Mouse (Mus musculus): Measurements from ENCODE around the gene Tmprss2.

Tmprss2 gene

DNA sequence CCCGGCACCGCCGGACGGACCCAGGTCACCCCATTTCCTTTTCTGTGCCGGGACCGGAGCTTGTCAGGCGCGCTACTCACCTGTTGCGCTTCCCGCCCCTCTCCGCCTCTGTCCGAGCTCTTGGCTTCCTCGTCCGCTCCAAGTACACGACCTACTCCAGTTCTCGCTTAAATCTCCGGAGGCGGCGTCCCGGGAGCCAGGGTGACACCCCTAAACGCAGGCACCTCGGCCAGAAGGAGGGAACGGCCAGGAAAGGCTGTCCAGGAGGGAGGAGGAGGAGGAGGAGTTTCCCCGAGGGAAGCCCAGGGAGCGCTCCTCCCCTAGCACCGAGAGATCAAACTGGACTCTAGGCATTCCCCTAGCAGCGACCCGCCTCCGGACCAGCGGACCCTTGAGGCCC is at the start of gene Tmprss2:
Tmprss2 (minus strand) TSS at position 257 of the 400 bp plus-strand sequence.
- in situ Hi-C loops (cut with MboI; ENCODE audit: low pct_unique_long_range_greater_than_20kb in 1 of 2, low sequenced_read_pairs in 2 of 2, unreplicated experiment in 1 of 2), result no loop called here

DNA sequence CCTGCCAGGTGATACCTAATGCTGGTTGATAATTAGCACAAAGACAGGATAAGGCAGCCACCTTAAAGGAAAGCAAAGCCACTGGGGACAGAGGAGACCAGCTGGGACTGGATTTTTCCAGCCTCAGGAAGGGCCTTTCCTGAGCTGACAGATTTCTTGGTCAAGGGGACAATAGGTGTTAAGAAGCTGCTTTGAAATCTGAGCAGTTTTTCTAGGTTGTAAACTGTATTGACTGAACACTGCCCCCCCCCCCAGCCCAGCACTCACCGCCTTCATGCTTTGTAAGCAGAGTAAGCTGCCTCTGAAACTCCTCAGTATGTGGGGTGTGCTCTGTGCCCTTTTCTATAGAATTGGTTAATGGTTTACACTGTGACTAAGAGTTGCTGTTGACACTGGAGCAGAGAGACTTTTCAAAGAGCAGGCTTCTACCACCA is 48.2 kb upstream of the Tmprss2 start:
- in situ Hi-C loops (cut with MboI; ENCODE audit: low pct_unique_long_range_greater_than_20kb in 1 of 2, low sequenced_read_pairs in 2 of 2, unreplicated experiment in 1 of 2), result no loop called here

DNA sequence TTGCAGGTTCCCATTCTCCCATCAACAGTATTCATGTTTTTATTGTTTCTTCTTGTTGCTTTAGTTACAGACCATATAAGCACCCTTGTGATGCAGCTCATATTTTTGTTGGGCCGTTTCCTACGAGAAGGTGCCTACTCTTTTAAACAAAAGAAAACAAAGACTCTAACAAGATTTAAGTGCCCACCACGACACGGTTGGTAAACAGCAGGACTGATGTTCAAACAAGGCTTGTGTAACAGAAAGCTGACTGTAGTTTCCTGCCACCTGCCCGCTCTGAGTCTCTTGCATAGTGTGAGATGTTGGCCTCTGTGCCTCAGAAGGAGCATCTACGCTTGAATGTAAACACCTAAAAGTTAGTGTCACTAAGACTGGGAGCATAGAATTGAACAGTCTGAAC is 47.5 kb upstream of the Tmprss2 start:
- in situ Hi-C loops (cut with MboI; ENCODE audit: low pct_unique_long_range_greater_than_20kb in 1 of 2, low sequenced_read_pairs in 2 of 2, unreplicated experiment in 1 of 2), result no loop called here

DNA sequence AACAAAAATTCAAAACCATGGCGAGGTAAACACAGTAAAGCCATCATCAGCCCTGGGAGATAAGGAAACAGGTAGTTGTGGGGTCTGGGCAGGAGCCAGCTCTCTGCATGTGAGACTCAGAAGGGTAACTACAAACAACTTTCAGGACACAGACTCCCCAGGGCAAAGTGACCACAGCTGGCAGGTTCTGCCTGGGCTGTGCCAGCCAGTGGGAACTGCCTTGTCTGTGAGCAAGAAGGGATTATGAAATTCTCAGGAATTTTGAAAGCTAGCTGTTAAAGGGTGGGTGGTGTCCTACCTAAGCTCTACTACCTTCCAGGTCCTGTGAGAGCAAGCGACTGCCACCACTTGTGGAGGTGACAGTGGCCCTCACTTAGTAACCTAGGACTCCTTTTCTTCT is 44.8 kb upstream of the Tmprss2 start:
- in situ Hi-C loops (cut with MboI; ENCODE audit: low pct_unique_long_range_greater_than_20kb in 1 of 2, low sequenced_read_pairs in 2 of 2, unreplicated experiment in 1 of 2), result no loop called here

DNA sequence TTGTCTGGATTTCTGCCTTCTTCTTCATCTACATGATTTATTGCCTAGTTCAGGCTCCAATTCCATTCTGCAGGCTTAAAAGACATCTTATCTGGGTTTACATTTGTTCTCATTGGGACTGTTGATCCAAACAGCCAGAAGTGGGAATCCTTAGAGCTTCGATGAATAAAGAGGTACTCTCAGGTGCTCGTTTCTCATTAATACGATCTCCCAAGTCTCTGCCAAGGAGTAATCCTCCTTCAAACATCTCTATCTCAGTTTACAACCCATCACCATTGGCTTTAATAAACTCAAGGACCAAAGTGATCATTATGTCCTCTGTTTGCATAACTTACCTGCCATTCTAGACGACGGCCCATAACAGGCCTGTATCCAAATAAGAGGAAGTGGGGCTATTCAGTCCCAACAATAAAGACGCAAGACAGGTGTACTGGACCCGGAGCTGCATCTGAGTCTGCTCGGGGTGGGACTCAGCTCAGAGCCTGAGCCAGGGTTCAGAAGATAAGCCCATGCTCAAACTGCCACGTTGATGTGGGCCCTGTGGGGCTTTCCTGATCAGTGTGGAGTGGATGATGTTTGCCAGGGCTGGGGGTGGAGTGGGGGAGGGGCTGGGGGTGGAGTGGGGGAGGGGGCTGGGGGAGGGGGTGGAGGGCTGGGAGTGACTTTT is 38.7 kb upstream of the Tmprss2 start:
- in situ Hi-C loops (cut with MboI; ENCODE audit: low pct_unique_long_range_greater_than_20kb in 1 of 2, low sequenced_read_pairs in 2 of 2, unreplicated experiment in 1 of 2), result no loop called here

DNA sequence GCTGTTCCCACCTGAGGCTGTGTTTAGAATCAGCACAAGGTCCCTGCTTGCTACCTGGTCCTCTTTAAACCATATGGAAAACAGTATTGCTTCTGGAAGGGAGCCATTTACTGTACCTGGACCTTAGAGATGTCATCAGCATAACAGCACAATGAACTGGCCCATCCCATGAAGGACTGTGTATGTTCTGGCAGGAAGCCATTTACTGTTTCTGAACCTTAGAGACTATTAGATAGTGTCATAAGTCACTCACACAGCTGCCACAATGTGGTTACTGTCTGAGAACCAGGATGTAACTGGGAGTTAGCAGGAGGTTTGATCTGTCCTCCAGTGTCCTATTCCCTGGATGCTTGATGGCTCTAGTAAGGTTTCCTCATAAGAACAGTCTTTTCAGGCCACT is 33.7 kb upstream of the Tmprss2 start:
- in situ Hi-C loops (cut with MboI; ENCODE audit: low pct_unique_long_range_greater_than_20kb in 1 of 2, low sequenced_read_pairs in 2 of 2, unreplicated experiment in 1 of 2), result no loop called here

DNA sequence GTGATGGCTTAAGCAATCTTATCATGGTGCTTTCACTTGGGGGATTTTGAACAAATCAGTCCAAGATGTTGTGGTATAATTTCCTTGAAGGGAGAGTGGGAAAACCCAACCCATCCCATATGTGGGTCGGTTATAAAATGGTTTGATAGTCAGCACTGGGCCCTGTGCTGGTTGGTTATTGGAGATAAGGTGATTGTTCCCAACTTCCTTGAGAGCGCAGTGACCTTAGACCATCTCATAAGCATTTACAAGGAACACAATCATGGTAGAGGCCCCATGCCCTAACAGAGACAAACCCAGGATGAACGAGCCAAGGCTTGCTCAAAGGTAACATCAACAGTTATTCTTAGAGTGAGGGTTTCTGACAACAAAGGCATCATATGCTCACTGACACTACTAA is 28.6 kb upstream of the Tmprss2 start:
- in situ Hi-C loops (cut with MboI; ENCODE audit: low pct_unique_long_range_greater_than_20kb in 1 of 2, low sequenced_read_pairs in 2 of 2, unreplicated experiment in 1 of 2), result no loop called here

DNA sequence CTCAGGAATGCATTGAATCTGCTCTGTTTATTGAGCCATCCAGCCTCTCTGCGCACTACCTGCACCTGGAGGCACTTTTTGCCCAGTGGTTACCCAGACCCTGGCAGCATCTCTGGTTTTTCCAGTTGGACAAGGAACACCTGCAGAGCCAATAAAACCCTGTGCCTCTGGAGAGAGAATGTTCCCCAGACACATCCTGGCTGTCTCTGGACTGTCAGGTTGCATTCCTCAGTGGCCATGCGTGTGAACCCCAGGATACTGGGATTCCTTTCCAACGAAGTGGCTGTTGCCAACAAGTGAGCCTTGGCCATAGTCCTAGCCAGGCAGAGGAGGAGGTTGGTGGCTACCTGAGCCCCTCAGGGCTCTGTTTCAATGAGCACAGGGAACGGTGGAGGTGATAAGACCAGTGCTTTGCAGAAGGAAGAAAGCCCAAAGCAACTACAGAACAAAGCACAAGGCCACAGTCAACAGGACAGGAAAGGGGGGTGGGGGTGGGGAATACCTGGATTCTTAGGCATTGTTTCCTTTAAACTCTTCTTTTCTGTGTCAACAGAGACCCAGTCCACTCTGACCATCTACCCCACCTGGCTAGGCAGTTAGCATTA is 22.0 kb upstream of the Tmprss2 start:
- in situ Hi-C loops (cut with MboI; ENCODE audit: low pct_unique_long_range_greater_than_20kb in 1 of 2, low sequenced_read_pairs in 2 of 2, unreplicated experiment in 1 of 2), result no loop called here

DNA sequence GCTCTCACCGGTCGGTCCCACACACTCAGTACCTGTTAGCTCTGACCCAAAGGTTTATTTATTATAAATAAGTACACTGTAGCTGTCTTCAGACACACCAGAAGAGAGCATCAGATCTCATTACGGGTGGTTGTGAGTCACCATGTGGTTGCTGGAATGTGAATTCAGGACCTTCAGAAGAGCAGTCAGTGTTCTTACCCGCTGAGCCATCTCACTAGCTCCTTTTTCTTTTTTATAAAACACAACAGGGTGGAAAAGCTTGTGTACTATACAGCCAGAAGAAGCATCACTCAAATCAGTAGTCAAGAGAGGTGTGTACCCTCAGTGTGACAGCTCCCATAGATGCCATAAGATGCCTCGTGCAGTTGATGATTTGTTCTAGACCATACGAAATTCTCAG is 12.2 kb upstream of the Tmprss2 start:
- in situ Hi-C loops (cut with MboI; ENCODE audit: low pct_unique_long_range_greater_than_20kb in 1 of 2, low sequenced_read_pairs in 2 of 2, unreplicated experiment in 1 of 2), result no loop called here

DNA sequence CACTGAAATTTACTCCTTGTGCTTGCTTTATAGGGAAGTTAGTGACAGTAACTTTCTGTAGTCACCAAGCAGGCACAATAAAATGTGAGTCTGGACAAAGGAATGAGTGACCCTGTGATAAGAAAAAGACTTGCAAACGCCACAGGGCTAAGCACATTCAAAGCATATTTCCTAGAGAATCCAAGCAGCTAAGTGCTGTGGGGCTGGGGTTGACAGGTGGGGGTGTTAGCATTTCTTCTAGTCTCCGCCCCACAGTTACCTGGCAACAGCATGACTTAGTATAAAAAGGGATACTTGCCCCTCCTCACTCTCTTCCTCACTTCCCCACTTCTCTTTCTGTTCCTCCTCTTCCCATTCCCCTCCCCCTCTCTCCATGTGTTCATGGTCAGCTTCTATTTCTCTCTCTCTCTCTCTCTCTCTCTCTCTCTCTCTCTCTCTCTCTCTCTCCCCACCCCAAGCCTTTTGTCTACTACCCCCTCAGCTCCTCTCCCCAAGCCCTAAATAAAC is 11.4 kb upstream of the Tmprss2 start:
- in situ Hi-C loops (cut with MboI; ENCODE audit: low pct_unique_long_range_greater_than_20kb in 1 of 2, low sequenced_read_pairs in 2 of 2, unreplicated experiment in 1 of 2), result no loop called here

DNA sequence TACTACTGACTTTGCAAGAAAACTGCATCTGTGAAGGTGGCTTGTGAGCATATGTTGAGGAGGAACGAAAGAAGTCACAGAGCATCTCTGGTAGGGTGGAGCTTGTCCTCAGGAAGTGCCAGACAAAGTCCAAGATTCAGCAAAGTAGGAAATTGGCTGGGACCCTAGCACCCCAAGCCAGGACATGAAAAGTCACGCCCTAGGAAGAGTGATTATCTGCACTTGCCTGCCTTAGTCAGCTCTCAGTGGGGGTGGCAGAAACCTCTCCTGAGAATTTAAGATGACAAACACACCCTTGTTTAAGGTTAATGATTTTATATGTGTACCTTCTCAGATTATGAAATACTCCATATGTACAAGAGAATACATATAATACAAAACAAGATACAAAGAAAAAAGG is 7.3 kb upstream of the Tmprss2 start:
- in situ Hi-C loops (cut with MboI; ENCODE audit: low pct_unique_long_range_greater_than_20kb in 1 of 2, low sequenced_read_pairs in 2 of 2, unreplicated experiment in 1 of 2), result no loop called here

DNA sequence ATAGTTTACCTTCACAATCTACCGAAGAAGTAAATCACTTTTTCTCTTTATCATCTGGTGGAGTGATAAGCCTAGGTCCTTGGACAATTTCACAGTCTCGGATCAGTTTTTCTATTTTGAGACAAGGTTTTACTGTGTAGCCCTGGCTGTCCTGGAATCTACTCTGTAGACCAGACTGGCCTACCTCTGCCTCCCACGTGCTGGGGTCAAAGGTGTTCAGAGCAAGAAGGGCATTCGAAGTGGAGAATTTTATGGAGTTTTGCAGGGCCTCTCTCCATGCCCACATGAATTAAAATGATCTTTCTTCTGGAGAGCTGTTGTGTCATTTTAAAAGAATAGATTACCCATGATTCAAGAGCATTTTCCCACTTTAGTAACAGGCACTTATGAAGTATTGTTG is 1.0 kb upstream of the Tmprss2 start:
- in situ Hi-C loops (cut with MboI; ENCODE audit: low pct_unique_long_range_greater_than_20kb in 1 of 2, low sequenced_read_pairs in 2 of 2, unreplicated experiment in 1 of 2), result no loop called here

DNA sequence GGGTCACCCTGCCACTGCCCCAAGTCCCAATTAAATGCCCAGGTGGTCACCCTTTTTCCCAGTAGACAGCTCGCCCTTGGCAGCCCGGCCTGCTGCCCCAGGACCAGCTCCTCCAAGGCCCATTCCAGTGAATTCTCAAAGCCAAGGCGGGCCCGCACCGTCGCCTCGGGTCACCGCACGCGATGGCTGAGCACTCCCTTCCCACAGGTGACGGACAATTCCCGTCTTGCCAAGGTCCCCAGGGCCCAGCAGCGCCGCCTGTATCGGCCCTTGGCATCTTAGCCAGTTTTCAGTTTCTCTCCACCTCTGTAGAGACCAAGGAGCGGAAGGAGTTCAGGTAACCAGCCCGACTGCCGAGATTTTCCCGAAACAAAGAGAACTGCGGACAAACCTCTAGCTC is 749 bp downstream of the Tmprss2 start:
- in situ Hi-C loops (cut with MboI; ENCODE audit: low pct_unique_long_range_greater_than_20kb in 1 of 2, low sequenced_read_pairs in 2 of 2, unreplicated experiment in 1 of 2), result no loop called here

DNA sequence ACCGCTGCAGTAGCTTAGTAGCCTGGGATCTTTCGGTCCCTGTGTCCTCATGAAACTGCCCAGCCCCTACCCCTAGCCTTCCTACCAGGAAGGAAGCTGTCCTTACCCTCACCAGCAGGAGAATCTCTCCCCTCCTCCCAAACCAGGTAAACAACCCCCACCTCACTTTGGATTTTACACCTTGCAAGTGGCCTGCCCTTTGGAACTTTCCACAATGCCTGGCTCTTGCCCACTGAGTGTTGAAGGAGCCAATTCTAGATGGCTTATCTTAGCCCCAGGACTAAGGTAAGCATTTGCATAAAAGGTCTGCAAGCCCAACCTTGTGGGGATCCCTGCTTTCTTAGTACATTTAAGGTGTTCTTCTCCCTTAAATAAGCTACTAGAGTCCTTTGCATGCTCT is 1.3 kb downstream of the Tmprss2 start:
- in situ Hi-C loops (cut with MboI; ENCODE audit: low pct_unique_long_range_greater_than_20kb in 1 of 2, low sequenced_read_pairs in 2 of 2, unreplicated experiment in 1 of 2), result loop anchor here in 1 of 2 experiments (10.0 kb wide), 1 partner anchor 295 kb away; no protein-coding TSS in a partner anchor

DNA sequence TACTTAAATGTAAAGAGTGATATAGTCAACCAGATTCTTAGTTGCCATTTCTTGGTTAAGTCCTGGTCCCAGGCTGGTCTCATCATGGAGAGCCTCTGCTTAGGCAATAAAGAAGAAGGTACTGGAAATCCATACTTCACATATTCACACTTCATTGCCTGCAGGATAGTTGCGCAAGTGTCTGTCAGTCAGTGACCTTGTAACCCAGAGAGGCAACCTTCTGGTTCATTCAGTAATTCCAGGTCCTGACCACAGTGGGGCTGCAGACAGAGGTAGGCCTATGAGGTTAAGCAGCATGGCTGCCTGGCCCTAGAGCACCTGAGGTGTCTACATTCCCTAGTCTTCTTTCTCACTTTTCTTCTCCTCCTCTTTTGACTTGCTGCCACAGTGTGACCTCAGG is 3.0 kb downstream of the Tmprss2 start:
- in situ Hi-C loops (cut with MboI; ENCODE audit: low pct_unique_long_range_greater_than_20kb in 1 of 2, low sequenced_read_pairs in 2 of 2, unreplicated experiment in 1 of 2), result loop anchor here in 1 of 2 experiments (10.0 kb wide), 1 partner anchor 293 kb away; no protein-coding TSS in a partner anchor

DNA sequence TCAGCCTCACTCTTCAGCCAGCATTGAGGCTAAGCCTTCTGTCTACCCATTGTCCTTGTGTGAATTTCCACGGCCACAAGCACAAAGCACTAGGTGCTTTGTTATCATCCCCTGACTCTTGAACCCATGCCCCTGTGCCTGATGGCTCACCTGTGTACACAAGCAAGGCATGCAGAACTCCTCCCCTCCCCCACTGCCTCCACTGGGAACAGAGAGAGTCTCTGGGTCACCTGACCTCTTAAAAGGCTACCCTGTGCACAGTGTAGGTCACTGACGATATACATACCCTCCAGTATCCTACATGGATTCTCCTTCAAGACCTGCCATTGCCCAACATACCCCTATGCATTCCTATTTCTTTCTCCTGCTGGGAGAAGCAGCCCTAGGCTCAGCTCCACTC is 4.2 kb downstream of the Tmprss2 start:
- in situ Hi-C loops (cut with MboI; ENCODE audit: low pct_unique_long_range_greater_than_20kb in 1 of 2, low sequenced_read_pairs in 2 of 2, unreplicated experiment in 1 of 2), result loop anchor here in 1 of 2 experiments (10.0 kb wide), 1 partner anchor 292 kb away; no protein-coding TSS in a partner anchor

DNA sequence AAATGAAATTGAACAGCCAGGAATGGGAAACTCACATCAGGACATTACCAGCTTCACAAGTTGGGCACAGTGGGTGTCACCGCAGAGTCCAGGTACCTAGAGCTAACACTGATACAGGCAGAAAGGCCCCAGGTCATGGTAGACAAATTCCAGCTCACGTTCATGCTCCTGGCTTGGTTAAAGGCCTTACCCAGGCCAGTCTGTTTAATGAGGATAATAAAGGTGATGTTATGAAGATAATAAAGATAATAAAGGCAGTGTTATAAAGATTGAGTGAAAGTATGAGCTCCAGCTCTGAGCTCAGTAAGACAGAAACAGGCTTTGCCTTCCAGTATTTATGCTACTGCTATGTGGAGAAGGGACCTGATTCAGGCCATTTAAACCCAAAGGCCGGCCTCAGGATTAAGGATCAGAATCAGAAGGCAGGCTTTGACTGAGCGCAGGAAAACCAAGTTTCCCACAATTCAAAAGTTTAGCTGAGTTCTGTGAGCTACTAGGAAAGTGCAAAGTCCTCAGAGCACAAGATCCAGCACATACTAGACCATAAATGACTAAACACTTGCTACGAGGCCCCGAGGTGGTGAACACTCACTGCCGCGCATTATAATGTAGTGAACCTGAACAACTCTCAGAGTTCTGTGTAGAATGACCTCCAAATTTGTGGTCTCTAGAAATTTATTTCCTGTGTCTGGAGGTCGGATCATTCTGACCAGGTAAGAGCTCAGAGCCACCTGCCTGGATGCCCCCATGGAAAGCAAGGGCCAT is 4.9 kb downstream of the Tmprss2 start:
- in situ Hi-C loops (cut with MboI; ENCODE audit: low pct_unique_long_range_greater_than_20kb in 1 of 2, low sequenced_read_pairs in 2 of 2, unreplicated experiment in 1 of 2), result loop anchor here in 1 of 2 experiments (10.0 kb wide), 1 partner anchor 291 kb away; no protein-coding TSS in a partner anchor

DNA sequence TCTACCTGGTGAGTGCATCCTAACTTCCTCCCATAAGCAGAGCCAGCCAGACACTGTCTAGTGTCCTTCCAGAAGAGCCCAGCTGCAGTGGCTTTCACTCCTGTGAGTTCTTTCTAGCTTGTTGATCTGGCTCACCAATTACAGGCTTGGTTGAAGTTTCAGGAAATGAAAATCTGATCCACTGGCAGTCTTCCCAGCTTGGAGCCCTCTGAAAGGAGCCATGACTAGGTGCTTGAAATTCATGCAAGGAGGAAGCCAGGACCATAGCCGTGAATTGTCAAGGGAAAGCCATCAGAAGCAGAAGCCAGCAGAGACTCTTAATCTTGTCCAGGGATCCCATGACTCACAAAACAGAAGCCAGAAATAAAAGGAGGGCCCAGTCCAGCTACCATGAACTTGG is 8.7 kb downstream of the Tmprss2 start:
- in situ Hi-C loops (cut with MboI; ENCODE audit: low pct_unique_long_range_greater_than_20kb in 1 of 2, low sequenced_read_pairs in 2 of 2, unreplicated experiment in 1 of 2), result loop anchor here in 1 of 2 experiments (10.0 kb wide), 1 partner anchor 287 kb away; no protein-coding TSS in a partner anchor

DNA sequence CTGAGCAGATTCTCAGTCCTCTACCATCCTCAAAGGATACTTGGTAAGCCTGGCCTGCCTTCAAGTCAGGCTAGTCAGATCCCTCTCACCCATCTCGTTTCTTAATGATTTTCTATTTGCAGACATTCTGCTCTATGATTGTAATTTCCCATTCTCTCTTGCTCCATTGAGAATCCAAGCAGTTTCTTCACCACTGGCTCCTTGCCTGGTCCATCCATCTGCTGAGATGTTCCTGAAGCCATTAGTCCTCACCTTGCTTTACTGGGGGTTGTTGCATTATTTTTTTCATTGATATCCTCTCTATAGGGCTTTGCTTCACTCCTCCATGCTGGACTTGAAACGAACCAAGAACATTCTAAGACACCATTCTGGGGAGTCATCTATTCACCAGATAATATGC is 10.4 kb downstream of the Tmprss2 start:
- in situ Hi-C loops (cut with MboI; ENCODE audit: low pct_unique_long_range_greater_than_20kb in 1 of 2, low sequenced_read_pairs in 2 of 2, unreplicated experiment in 1 of 2), result loop anchor here in 1 of 2 experiments (10.0 kb wide), 1 partner anchor 286 kb away; no protein-coding TSS in a partner anchor
